Mouse (Mus musculus) ovary, adult 2 months (tissue): ENCODE data around the gene Recql5. TPM values are rescaled to one million over a fixed set of nuclear protein-coding genes. Genes with fewer than 3 reads are reported as not detected.

Experiments used
- polyA plus RNA-seq: library from polyadenylated mRNA; depleted of rRNA; stranded (reverse); fragments of >200 nt; gene quantifications from 2 replicates; pipeline ENCODE4 v1.2.3, GENCODE M21; 2012; rRNA removed

Recql5 gene
- polyA plus RNA-seq, result 20.5 and 28.0 TPM in 2 replicates

DNA sequence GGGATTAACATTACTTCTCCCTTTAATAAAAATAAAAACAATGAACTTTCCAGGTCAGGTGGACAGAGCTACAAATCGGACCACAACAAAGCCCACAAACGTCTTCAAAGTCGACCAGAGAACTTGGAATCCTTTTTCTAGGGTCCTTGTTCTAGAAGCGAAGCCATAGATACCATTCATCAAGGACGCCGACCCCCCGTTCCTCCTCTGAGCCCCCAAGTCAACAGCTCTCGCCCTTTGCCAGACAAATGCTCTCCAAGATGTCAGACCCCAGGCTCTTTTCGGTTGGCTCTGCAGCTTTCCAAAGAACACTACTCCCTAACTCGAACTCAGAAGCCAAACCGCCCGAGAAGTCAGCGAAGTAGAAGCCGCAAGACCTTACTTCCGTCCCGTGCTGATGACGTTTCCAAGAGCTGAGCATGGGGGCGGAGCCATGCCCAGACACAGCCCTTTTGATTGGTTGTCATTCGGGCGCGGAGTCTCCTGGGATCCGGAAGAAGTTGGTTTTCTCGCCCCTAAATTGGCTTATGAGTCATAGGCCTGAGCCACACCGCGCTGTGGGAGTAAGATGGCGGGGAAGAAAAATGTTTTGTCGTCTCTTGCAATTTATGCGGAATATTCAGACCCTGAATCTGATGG is at the start of gene Recql5, which contains the start of gene Sap30bp:
TSS of gene Recql5 (minus strand) at position 370 of the 639 bp plus-strand sequence.
TSS of gene Sap30bp (plus strand) at position 175 of the 639 bp plus-strand sequence.

DNA sequence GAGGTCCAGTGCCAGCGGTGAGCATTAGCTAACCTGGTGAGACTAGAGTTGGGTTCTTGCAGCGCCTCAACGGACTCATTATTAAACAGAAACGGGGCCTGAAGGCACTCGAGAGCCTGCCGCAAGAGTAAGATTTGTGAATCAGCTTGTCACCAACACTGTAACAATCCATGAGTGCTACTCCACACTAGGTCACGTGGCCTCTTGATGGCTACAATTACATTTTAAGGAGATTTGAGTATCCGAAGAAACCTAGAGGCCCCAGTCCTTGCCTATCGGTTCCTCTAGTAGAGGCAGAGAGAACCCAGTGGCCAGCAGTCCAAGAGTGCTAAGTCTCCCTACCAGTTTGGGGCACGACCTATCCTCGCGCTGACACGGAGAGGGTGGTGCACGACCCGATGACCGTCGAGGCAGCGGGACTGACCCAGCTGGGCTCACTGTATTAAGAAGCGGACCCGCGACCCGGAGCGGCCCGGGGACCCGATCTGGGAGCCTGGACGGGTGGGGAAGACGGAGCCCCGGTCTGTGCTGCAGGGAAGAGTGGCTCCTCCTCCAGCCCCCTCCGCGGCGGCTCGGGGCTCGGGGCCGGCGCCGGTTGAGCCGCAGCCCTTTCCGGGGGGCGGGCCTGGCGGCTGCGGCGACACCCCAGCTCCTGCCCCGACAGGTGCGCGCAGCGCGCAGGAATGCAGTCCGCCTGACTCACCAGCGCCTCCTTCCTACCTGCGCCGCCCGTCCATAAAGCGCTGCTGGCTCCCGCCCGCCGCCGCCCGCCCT is 41.2 kb upstream of the Recql5 start, which contains the start of gene Itgb4:
TSS of gene Itgb4 (plus strand) at position 401 of the 774 bp plus-strand sequence.

DNA sequence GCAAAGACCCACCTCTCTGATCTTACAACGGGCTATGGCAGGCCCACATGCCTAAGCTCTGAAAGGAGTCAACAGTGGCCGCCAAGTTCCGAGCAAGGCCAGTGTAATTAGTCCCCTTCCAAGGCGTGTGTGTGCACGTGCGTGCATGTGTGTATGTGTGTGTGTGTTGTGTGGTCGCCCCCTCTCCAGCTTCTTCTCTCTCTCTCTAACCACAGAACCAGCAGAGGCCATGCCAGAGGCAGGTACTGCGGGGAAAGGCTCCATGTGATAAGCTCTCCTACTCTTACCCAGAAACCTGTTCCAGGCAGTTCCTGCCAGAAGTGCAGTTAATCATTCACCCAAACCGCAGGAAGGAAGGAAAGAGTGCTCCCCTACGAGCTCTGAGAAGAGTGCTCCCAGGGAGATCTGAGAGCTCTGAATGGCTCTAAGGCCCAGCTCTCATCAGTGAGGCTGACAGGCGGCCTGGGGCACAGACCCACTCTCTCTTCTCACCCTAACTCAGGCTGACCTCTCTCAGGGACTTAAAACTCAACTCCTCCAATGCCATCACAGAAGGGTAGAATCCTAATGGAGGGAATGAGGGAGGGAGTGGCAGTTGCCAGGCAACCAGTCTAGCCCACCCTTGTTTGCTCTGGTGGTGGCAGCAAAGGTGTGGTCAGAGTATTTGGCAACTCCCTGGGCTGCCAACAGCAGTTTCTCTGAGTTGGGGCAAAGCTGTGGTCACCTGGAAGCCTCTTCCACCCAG is 21.5 kb downstream of the Recql5 start, which contains the start of gene Smim6:
TSS of gene Smim6 (plus strand) at position 386 of the 745 bp plus-strand sequence.

DNA sequence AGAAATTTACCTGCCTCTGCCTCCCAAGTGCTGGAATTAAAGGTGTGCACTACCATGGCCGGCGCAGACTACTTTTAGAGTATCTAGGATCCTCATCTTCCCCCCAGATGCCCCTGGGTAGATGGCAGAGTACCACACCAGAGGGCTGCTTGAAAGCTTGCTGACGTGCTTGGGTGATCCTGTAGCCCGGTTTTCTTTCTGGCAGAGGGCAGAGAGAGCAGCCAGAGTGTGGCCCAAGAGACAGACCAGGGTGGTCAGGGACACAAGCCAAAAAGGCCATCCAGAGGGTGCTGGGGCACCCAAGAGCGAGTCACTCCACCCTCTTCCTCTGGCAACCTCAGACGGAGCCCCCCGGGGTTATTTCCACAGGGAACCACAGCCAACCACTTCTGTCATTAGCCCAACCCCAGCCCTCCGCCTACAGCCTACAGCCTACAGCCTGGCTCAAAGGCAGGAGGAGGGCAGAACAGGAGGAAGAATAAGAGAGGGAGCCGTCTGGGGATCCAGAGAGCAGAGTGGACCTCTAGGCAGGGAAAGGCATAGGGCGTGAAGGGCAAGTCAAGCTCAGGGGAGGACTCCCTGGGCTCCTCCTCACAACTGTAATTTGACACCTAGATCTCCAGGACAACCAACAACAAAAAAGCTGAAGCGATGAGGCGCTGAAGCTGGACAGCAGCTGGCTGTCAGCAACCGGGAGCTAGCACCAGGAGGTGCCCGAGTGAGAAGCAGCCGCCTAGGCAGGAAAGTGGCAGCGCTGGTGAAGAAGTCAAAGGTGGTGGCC is 33.6 kb downstream of the Recql5 start, which contains the start of gene Smim5:
TSS of gene Smim5 (plus strand) at position 481 of the 781 bp plus-strand sequence.

DNA sequence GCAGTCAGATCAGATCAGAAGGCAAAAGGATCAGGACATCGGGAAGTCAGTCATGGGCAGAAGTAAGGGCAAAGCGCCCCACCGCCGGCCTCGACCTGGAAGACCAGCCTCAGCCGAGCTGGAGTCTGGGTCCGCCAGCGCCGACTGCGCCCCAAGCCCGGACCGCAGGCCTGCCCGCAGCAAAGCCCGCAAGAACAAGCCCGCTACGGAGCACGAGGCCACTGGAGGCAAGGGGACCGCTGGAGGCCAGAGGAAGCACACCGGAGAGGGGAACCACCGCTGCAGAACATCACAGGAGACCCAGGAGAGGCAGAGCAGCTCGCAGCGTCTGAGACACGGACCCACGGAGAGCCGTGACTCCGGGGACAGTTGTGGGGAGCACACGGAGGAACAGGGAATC is 74.9 kb downstream of the Recql5 start, which contains the start of gene Myo15b:
TSS of gene Myo15b (plus strand) at position 53 of the 400 bp plus-strand sequence.

Other genes starting within 250 kb of the Recql5 start
- gene Grb2, start 224.9 kb downstream of the Recql5 start, polyA plus RNA-seq, result 41.2 and 50.6 TPM in 2 replicates
- gene Tmem94, start 168.0 kb downstream of the Recql5 start, polyA plus RNA-seq, result 119 and 128 TPM in 2 replicates
- gene Caskin2, start 119.8 kb downstream of the Recql5 start, polyA plus RNA-seq, result 60.9 and 66.5 TPM in 2 replicates
- 57.5 and 75.8 TPM in 2 replicates for gene Tsen54, start 118.8 kb downstream of the Recql5 start, polyA plus RNA-seq
- 56.8 and 75.3 TPM in 2 replicates for gene Llgl2, start 109.4 kb downstream of the Recql5 start, polyA plus RNA-seq
- gene Myo15b, start 75.1 kb downstream of the Recql5 start, polyA plus RNA-seq, result 7.9 TPM in 2 replicates
- 11.2 and 12.7 TPM in 2 replicates for gene Smim5, start 33.5 kb downstream of the Recql5 start, polyA plus RNA-seq
- gene Smim6, start 21.5 kb downstream of the Recql5 start, polyA plus RNA-seq, result 0.61 and 0.83 TPM in 2 replicates
- 48.2 and 49.0 TPM in 2 replicates for gene Sap30bp, start 195 bp downstream of the Recql5 start, polyA plus RNA-seq
- 14.6 and 16.3 TPM in 2 replicates for gene Itgb4, start 41.2 kb upstream of the Recql5 start, polyA plus RNA-seq
- 122 and 133 TPM in 2 replicates for gene Galk1, start 79.2 kb upstream of the Recql5 start, polyA plus RNA-seq
- gene H3f3b, start 94.5 kb upstream of the Recql5 start, polyA plus RNA-seq, result 164 and 167 TPM in 2 replicates
- 63.2 and 87.9 TPM in 2 replicates for gene Unk, start 96.8 kb upstream of the Recql5 start, polyA plus RNA-seq
- gene Unc13d, start 144.5 kb upstream of the Recql5 start, polyA plus RNA-seq, result 17.8 and 23.6 TPM in 2 replicates
- gene Wbp2, start 153.5 kb upstream of the Recql5 start, polyA plus RNA-seq, result 238 and 344 TPM in 2 replicates
- gene Trim47, start 193.7 kb upstream of the Recql5 start, polyA plus RNA-seq, result 72.1 and 83.3 TPM in 2 replicates
- gene Trim65, start 197.7 kb upstream of the Recql5 start, polyA plus RNA-seq, result 16.1 and 17.8 TPM in 2 replicates
- gene Mrpl38, start 205.4 kb upstream of the Recql5 start, polyA plus RNA-seq, result 50.6 and 52.5 TPM in 2 replicates
- gene Fbf1, start 234.7 kb upstream of the Recql5 start, polyA plus RNA-seq, result 40.9 and 43.2 TPM in 2 replicates